Mouse (Mus musculus) ES-E14 (cell line): Measurements from ENCODE around the gene Armcx3. TPM values are rescaled to one million over a fixed set of nuclear protein-coding genes. Genes with fewer than 3 reads are reported as not detected.

Source experiments
- DNase-seq: peaks from one replicate; pipeline ENCODE4 v3.0.0-alpha.2; 2013; ENCODE audit warnings: low read depth, low spot score
- H3K27ac ChIP-seq: 2 replicates; pipeline ENCODE4 v1.5.1; 2012; ENCODE audit warnings: low read depth, mild to moderate bottlenecking, low read length, moderate library complexity, mixed read lengths; ENCODE audit not compliant: poor library complexity, insufficient read depth, severe bottlenecking
- H3K36me3 ChIP-seq: 2 replicates; pipeline ENCODE4 v1.6.1; 2012; ENCODE audit warnings: mild to moderate bottlenecking, low read length, moderate library complexity, mixed read lengths; ENCODE audit not compliant: control insufficient read depth, poor library complexity, insufficient read depth, severe bottlenecking
- H3K4me1 ChIP-seq, 2 experiments: fragments of 150-350 bp in 1 of 2; sonication (generic) in 1 of 2; 2 replicates each; pipeline ENCODE4 v1.6.1; 2012; ENCODE audit warnings: low read length in 2 of 2, mild to moderate bottlenecking in 1 of 2, mixed read lengths in 1 of 2; ENCODE audit not compliant: control insufficient read depth in 2 of 2, insufficient read depth in 2 of 2, poor library complexity in 1 of 2
- H3K4me3 ChIP-seq, 2 experiments: fragments of 150-350 bp in 1 of 2; sonication (generic) in 1 of 2; 2 replicates each; pipeline ENCODE4 v1.5.1; 2012; ENCODE audit warnings: low read length in 2 of 2, low read depth in 1 of 2, mild to moderate bottlenecking in 1 of 2, mixed read lengths in 1 of 2; ENCODE audit not compliant: insufficient read depth in 1 of 2, poor library complexity in 1 of 2, severe bottlenecking in 1 of 2
- H3K9ac ChIP-seq: 2 replicates; pipeline ENCODE4 v1.6.1; 2012; ENCODE audit warnings: low read depth, mild to moderate bottlenecking, low read length, mixed read lengths; ENCODE audit not compliant: poor library complexity, insufficient read depth, severe bottlenecking
- H3K9me3 ChIP-seq: fragments of 150-350 bp; sonication (generic); 2 replicates; pipeline ENCODE4 v1.6.1; 2012; ENCODE audit warnings: low read depth, mild to moderate bottlenecking, low read length; ENCODE audit not compliant: control insufficient read depth, insufficient read depth
- CHD2 ChIP-seq: IDR thresholded peaks from 2 replicates; pipeline ENCODE4 v1.6.1; 2014; ENCODE audit warnings: mild to moderate bottlenecking, low read depth, low read length, inconsistent platforms
- HCFC1 ChIP-seq: IDR thresholded peaks from 2 replicates; pipeline ENCODE4 v1.6.1; 2012; ENCODE audit warnings: low read length, inconsistent platforms, borderline replicate concordance; ENCODE audit not compliant: insufficient read depth
- MAFK ChIP-seq: IDR thresholded peaks from 2 replicates; pipeline ENCODE4 v1.6.1; 2014; ENCODE audit warnings: mild to moderate bottlenecking, low read depth, low read length, inconsistent platforms; ENCODE audit not compliant: insufficient read depth
- ZC3H11A ChIP-seq: IDR thresholded peaks from 2 replicates; pipeline ENCODE4 v1.6.1; 2012; ENCODE audit warnings: low read depth, mild to moderate bottlenecking, inconsistent platforms, low read length, borderline replicate concordance
- ZNF384 ChIP-seq: IDR thresholded peaks from 2 replicates; pipeline ENCODE4 v1.6.1; 2012; ENCODE audit warnings: low read depth, low read length, inconsistent platforms
- in situ Hi-C, 2 experiments: fragments of 600-800 bp; cut with MboI; formaldehyde crosslinking; loops; one replicate each; pipeline ENCODE4 v1.15.1; 2025; ENCODE audit warnings: low sequenced_read_pairs in 2 of 2, inconsistent platforms in 1 of 2; ENCODE audit not compliant: unreplicated experiment in 2 of 2
- total RNA-seq: library from RNA; depleted of rRNA; stranded (reverse); fragments of 300-350 nt; gene quantifications from 2 replicates; pipeline ENCODE4 v1.2.3, GENCODE M21; 2012

The Armcx3 gene
- total RNA-seq, 1 experiment, result 5.8 TPM

DNA sequence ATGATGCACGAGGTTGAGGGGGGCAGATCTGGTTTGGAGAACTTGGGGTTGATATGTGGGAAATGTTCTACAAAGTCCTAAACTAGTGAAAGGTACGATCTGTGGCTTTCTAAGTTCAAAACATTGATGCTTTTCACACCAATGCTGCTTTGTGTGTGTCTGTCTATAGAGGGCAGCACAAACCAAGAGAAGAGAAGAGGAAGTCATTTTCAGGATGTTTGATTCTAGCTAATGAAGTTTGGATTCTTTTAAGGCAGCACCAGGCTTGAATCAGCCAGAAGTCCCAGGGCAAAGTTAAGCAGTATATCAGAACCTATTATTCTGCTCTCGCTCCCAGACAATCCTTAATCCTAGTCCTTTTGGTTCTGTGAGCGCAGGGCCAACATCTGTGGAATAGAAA is 26.6 kb upstream of the Armcx3 start:
- TF ChIP-seq MAFK (no peak), CHD2 (no peak), ZNF384 (no peak), ZC3H11A (no peak), HCFC1 (no peak)
- no peak overlapping the region; the same call in 1 of the 2 replicates for H3K9ac ChIP-seq
- H3K27ac ChIP-seq, result no peak overlapping the region
- no peak for DNase-seq
- in situ Hi-C loops, result loop anchor here (10.0 to 25.0 kb wide), 2 partner anchors 195 to 208 kb away; no protein-coding TSS in a partner anchor
- H3K4me3 ChIP-seq, result no peak overlapping the region
- H3K4me1 ChIP-seq, result no peaks in the 10 kb centered on the region
- no peaks in the 10 kb centered on the region for H3K9me3 ChIP-seq
- no peaks in the 10 kb centered on the region for H3K36me3 ChIP-seq

- Histone ChIP-seq H3K4me1 (no peaks in the 10 kb centered on the region), H3K9me3 (no peaks in the 10 kb centered on the region), H3K36me3 (no peaks in the 10 kb centered on the region), H3K9ac (no peak overlapping the region), H3K4me3 (no peak overlapping the region), H3K27ac (no peak overlapping the region)
- DNase-seq, result no peak
- in situ Hi-C loops, result loop anchor here (10.0 to 25.0 kb wide), 2 partner anchors 187 to 200 kb away; no protein-coding TSS in a partner anchor
- TF ChIP-seq CHD2 (no peak), ZC3H11A (no peak), ZNF384 (no peak), MAFK (no peak), HCFC1 (no peak)
These were observed 18.6 kb upstream of the Armcx3 start for GRCm38 (mm10) chrX:134737796-134738195.

GRCm38 (mm10) chrX:134739160-134739559 is 17.2 kb upstream of the Armcx3 start:
- Histone ChIP-seq H3K4me1 (no peaks in the 10 kb centered on the region), H3K4me3 (no peak overlapping the region), H3K27ac (no peak overlapping the region), H3K36me3 (no peaks in the 10 kb centered on the region), H3K9me3 (no peaks in the 10 kb centered on the region), H3K9ac (no peak overlapping the region)
- in situ Hi-C loops, result loop anchor here (10.0 to 25.0 kb wide), 2 partner anchors 186 to 198 kb away; no protein-coding TSS in a partner anchor
- TF ChIP-seq ZNF384, result no peak
- no peak for TF ChIP-seq ZC3H11A
- no peak for TF ChIP-seq CHD2
- no peak for TF ChIP-seq MAFK
- TF ChIP-seq HCFC1, result no peak
- no peak for DNase-seq

DNA sequence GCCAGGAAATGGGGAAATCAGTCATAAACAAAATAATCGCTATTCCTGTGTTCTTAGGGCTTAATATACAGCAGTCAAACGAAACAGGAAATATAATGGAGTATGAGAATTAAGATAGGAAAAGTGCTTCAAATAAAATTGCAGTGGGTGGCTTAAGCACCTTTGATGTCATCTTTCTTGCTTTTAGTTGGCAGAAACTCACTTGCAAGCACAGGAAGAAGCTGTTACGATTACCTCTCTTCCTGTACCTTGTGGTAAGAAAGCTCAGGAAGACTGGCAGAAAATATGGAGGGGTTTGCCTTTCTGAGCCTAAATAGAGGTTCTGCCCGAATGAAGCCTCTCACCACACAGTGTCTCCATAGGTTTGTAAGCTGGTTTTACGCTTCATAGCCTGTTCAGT is 14.5 kb upstream of the Armcx3 start:
- no peak overlapping the region for H3K27ac ChIP-seq
- no peak overlapping the region for H3K9ac ChIP-seq
- no peaks in the 10 kb centered on the region for H3K36me3 ChIP-seq
- TF ChIP-seq ZNF384 (no peak), MAFK (no peak), ZC3H11A (no peak), HCFC1 (no peak), CHD2 (no peak)
- no peak overlapping the region for H3K4me3 ChIP-seq
- in situ Hi-C loops, result loop anchor here in 1 of 2 experiments (25.0 kb wide), 1 partner anchor 195 kb away; no protein-coding TSS in a partner anchor
- DNase-seq, result no peak
- H3K9me3 ChIP-seq, result no peaks in the 10 kb centered on the region
- no peaks in the 10 kb centered on the region for H3K4me1 ChIP-seq
